Mouse (Mus musculus) hindbrain, postnatal 0 days (tissue): ENCODE data around the gene Prss1. TPM values are rescaled to one million over a fixed set of nuclear protein-coding genes. Genes with fewer than 3 reads are reported as not detected.
"Not testable (repeated sequence)": the region's sequence is repeated elsewhere in the genome, so short reads cannot be mapped to it uniquely, and the experiment has no call there.

Experiments
- ATAC-seq: fragments of 200-750 bp; cut with Nextera tagmentation; 2 replicates; pipeline ENCODE4 v1.8.0; 2017; ENCODE audit warnings: mild to moderate bottlenecking, moderate TSS enrichment, moderate library complexity
- DNase-seq: peaks from one replicate; pipeline ENCODE4 v3.0.0-alpha.2; 2015; ENCODE audit warnings: low spot score
- H3K27ac ChIP-seq: fragments of 300-500 bp; sonication (generic); 2 replicates; pipeline ENCODE4 v1.5.1; 2014; ENCODE audit warnings: mild to moderate bottlenecking
- H3K27me3 ChIP-seq: fragments of 300-500 bp; sonication (generic); 2 replicates; pipeline ENCODE4 v1.6.1; 2014; ENCODE audit warnings: low read length, mixed read lengths; ENCODE audit not compliant: insufficient read depth
- H3K36me3 ChIP-seq: fragments of 300-500 bp; sonication (generic); 2 replicates; pipeline ENCODE4 v1.6.1; 2014; ENCODE audit warnings: low read length, mixed read lengths; ENCODE audit not compliant: insufficient read depth
- H3K4me1 ChIP-seq: fragments of 300-500 bp; sonication (generic); 2 replicates; pipeline ENCODE4 v1.6.1; 2014; ENCODE audit warnings: antibody characterized with exemption, low read length, mixed read lengths; ENCODE audit not compliant: insufficient read depth
- H3K4me2 ChIP-seq: fragments of 300-500 bp; sonication (generic); 2 replicates; pipeline ENCODE4 v1.6.1; 2014; ENCODE audit warnings: low read depth, mild to moderate bottlenecking, low read length, moderate library complexity, mixed read lengths
- H3K4me3 ChIP-seq: fragments of 300-500 bp; sonication (generic); 2 replicates; pipeline ENCODE4 v1.5.1; 2014; ENCODE audit warnings: low read length
- H3K9ac ChIP-seq: fragments of 300-500 bp; sonication (generic); replicated peaks from 2 replicates; pipeline ENCODE4 v1.6.1; 2014; ENCODE audit warnings: mild to moderate bottlenecking, low read length, moderate library complexity, mixed read lengths
- H3K9me3 ChIP-seq: fragments of 300-500 bp; sonication (generic); 2 replicates; pipeline ENCODE4 v1.6.1; 2016; ENCODE audit warnings: low read length, mixed read lengths
- CTCF ChIP-seq: IDR thresholded peaks from 2 replicates; pipeline ENCODE4 v1.5.1; 2016; ENCODE audit warnings: antibody characterized with exemption, control low read depth, low read depth
- WGBS: fragments of 180-500 bp; shearing (Covaris S2); extraction: QIAGEN DNeasy Blood & Tissue Kit; methylation state at CpG from one replicate; pipeline ENCODE4 v1.1.7; 2014; 5-methylcytosine and 5-hydroxymethylcytosine counted together
- polyA plus RNA-seq: library from polyadenylated mRNA; unstranded; fragments of >200 nt; fragmentation: Nextera tagmentation; extraction: Ambion mirVana; gene quantifications from 2 replicates; pipeline ENCODE4 v1.2.1, GENCODE M21; 2015
- total RNA-seq: library from RNA; depleted of rRNA; stranded (reverse); fragments of >200 nt; gene quantifications from 2 replicates; pipeline ENCODE4 v1.2.3, GENCODE M21; 2014; rRNA removed

Gene Prss1
- total RNA-seq (not detected in 2 replicates), polyA plus RNA-seq (not detected in 2 replicates)

- H3K4me2 ChIP-seq, H3K36me3 ChIP-seq, ATAC-seq, H3K4me1 ChIP-seq, H3K27me3 ChIP-seq, H3K9me3 ChIP-seq, H3K4me3 ChIP-seq, DNase-seq, H3K27ac ChIP-seq, H3K9ac ChIP-seq: not testable (repeated sequence)
Observed at GRCm38 (mm10) chr6:41458632-41459031, at the start of gene Prss1. Gene Prss1 (plus strand): TSS chr6:41458932.

DNA sequence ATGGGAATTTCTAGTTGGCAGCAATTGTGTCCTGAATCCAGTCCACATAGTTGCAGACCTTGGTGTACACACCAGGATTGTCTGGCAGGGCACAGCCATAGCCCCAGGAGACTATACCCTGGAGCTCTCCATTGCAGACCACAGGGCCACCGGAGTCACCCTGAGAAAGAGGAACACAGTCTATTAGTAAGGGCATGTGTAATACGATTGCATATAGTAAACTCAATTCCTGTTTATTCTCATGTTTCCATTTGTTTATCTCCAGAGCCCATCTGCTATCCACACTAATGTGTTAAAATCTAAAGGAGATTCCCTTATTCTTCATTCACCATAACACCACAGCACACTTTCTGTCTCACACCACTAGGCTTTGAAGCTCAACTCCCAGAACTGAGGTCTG, 16.5 kb upstream of the Prss1 start:
- 100% methylated on average over 1 of the region's 2 CpGs for WGBS
- ATAC-seq, H3K4me1 ChIP-seq: not testable (repeated sequence)

DNA sequence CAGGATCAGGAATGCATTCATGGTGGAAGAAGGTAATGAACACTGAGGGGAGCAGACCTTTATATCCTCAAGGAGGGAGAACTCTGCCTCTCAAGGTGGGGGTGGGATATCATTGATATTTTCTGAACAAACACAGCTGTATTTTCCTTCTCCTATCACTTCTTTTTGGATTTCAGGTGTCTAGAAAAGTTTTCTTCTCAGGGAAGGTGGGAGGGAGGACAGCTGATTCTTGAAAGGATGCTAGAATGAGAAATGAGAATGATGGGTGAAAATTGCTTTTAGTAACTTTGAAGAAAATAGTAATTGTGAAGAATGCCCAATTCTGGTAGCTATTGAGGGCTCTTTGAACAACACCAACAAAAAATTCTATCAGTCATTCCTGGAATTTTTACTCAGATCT, 12.7 kb upstream of the Prss1 start, which contains the start of gene Gm10334:
Gm10334 (minus strand) TSS at position 101 of the 400 bp plus-strand sequence.
- H3K9ac ChIP-seq, H3K27ac ChIP-seq, H3K27me3 ChIP-seq, ATAC-seq, H3K36me3 ChIP-seq, DNase-seq, H3K4me3 ChIP-seq, H3K4me1 ChIP-seq, H3K4me2 ChIP-seq, H3K9me3 ChIP-seq: not testable (repeated sequence)

More for the DNA sequence above, 16.5 kb upstream of the Prss1 start:
- H3K4me2 ChIP-seq, H3K36me3 ChIP-seq, H3K9ac ChIP-seq, H3K27ac ChIP-seq, DNase-seq, H3K27me3 ChIP-seq, H3K4me3 ChIP-seq, H3K9me3 ChIP-seq: not testable (repeated sequence)

DNA sequence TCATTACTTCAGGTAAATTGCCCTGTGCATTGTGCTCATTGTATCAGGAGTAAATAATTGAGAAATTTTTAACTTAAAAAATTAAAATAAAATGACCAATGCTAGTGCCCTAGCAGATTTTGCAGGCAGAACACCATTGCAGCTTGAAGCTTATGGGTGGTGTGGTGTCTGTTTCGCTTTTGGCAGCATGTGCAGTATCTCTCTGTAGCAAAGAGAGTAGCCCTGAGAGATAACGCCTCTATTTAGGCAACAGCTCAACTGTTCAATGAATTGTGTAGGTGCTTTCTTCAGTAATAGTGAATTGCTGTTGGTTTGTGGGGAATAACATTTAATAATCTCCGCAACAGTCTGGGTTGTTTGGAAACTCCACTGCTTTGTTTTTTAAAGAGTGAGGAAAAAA, 40.6 kb downstream of the Prss1 start:
- no peak overlapping the region for H3K4me2 ChIP-seq
- H3K36me3 ChIP-seq, result no peaks in the 10 kb centered on the region
- H3K9me3 ChIP-seq, result no peaks in the 10 kb centered on the region
- no peak for TF ChIP-seq CTCF
- H3K4me3 ChIP-seq, result no peak overlapping the region
- ATAC-seq (no peak), DNase-seq (no peak)
- no peaks in the 10 kb centered on the region for H3K4me1 ChIP-seq
- H3K27me3 ChIP-seq, result no peaks in the 10 kb centered on the region
- H3K9ac ChIP-seq, result no peak overlapping the region
- 85% methylated on average over 3 of the region's 3 CpGs for WGBS
- H3K27ac ChIP-seq, result no peak overlapping the region

- ATAC-seq, result no peak
- H3K36me3 ChIP-seq, result no peaks in the 10 kb centered on the region
- DNase-seq, result no peak
- no peaks in the 10 kb centered on the region for H3K9me3 ChIP-seq
- H3K4me2 ChIP-seq, result no peak overlapping the region
- no peaks in the 10 kb centered on the region for H3K4me1 ChIP-seq
- no peak overlapping the region for H3K9ac ChIP-seq
- TF ChIP-seq CTCF, result no peak
- no peak overlapping the region for H3K27ac ChIP-seq
- no peak overlapping the region for H3K4me3 ChIP-seq
- 88% methylated on average over 2 of the region's 2 CpGs for WGBS
- H3K27me3 ChIP-seq, result no peaks in the 10 kb centered on the region
Observed at GRCm38 (mm10) chr6:41504915-41505314, 46.2 kb downstream of the Prss1 start.

- no peak overlapping the region for H3K4me3 ChIP-seq
- no peak overlapping the region for H3K4me2 ChIP-seq
- no peaks in the 10 kb centered on the region for H3K4me1 ChIP-seq
- DNase-seq, result no peak
- H3K27ac ChIP-seq, result no peak overlapping the region
- H3K27me3 ChIP-seq, result no peaks in the 10 kb centered on the region
- TF ChIP-seq CTCF, result no peak
- WGBS, result 77% methylated on average over 6 of the region's 6 CpGs
- no peak for ATAC-seq
- no peaks in the 10 kb centered on the region for H3K9me3 ChIP-seq
- H3K9ac ChIP-seq, result no peak overlapping the region
- no peaks in the 10 kb centered on the region for H3K36me3 ChIP-seq
Observed at GRCm38 (mm10) chr6:41505323-41505722, 46.6 kb downstream of the Prss1 start.

Other genes starting within 250 kb of the Prss1 start
- gene Try4, start 156.7 kb upstream of the Prss1 start, total RNA-seq, result not detected in 2 replicates
- gene Try4, start 156.7 kb upstream of the Prss1 start, polyA plus RNA-seq, result not detected in 2 replicates
- gene Try5, start 142.1 kb upstream of the Prss1 start, total RNA-seq, result 0.58 TPM in 1 of 2 replicates, not detected in the other
- gene Try5, start 142.1 kb upstream of the Prss1 start, polyA plus RNA-seq, result 0.31 and 0.39 TPM in 2 replicates
- not detected in 2 replicates for gene Try10, start 104.8 kb upstream of the Prss1 start, total RNA-seq
- not detected in 2 replicates for gene Try10, start 104.8 kb upstream of the Prss1 start, polyA plus RNA-seq
- not detected in 2 replicates for gene Prss3, start 81.3 kb upstream of the Prss1 start, total RNA-seq
- gene Prss3, start 81.3 kb upstream of the Prss1 start, polyA plus RNA-seq, result not detected in 2 replicates
- not detected in 2 replicates for gene Gm5771, start 66.6 kb upstream of the Prss1 start, total RNA-seq
- gene Gm5771, start 66.6 kb upstream of the Prss1 start, polyA plus RNA-seq, result not detected in 2 replicates
- gene Gm10334, start 12.8 kb upstream of the Prss1 start, total RNA-seq, result not detected in 2 replicates
- not detected in 2 replicates for gene Gm10334, start 12.8 kb upstream of the Prss1 start, polyA plus RNA-seq
- gene Prss2, start 62.9 kb downstream of the Prss1 start, total RNA-seq, result not detected in 2 replicates
- not detected in 2 replicates for gene Prss2, start 62.9 kb downstream of the Prss1 start, polyA plus RNA-seq
- 58.4 and 79.1 TPM in 2 replicates for gene Ephb6, start 146.6 kb downstream of the Prss1 start, total RNA-seq
- gene Ephb6, start 146.6 kb downstream of the Prss1 start, polyA plus RNA-seq, result 25.1 and 27.9 TPM in 2 replicates
- 0.58 TPM in 1 of 2 replicates, not detected in the other for gene Trpv6, start 177.5 kb downstream of the Prss1 start, total RNA-seq
- gene Trpv6, start 177.5 kb downstream of the Prss1 start, polyA plus RNA-seq, result 0.45 and 0.58 TPM in 2 replicates
- not detected in 2 replicates for gene Trpv5, start 221.8 kb downstream of the Prss1 start, total RNA-seq
- gene Trpv5, start 221.8 kb downstream of the Prss1 start, polyA plus RNA-seq, result not detected in 2 replicates
- gene Llcfc1, start 225.5 kb downstream of the Prss1 start, total RNA-seq, result 0.21 TPM in 1 of 2 replicates, not detected in the other
- gene Llcfc1, start 225.5 kb downstream of the Prss1 start, polyA plus RNA-seq, result not detected in 2 replicates
- not detected in 2 replicates for gene Kel, start 245.4 kb downstream of the Prss1 start, total RNA-seq
- 0.06 TPM in 1 of 2 replicates, not detected in the other for gene Kel, start 245.4 kb downstream of the Prss1 start, polyA plus RNA-seq